Mouse (Mus musculus) forebrain, embryonic 11.5 days (tissue): Measurements from ENCODE around the gene Cd163l1. TPM values are rescaled to one million over a fixed set of nuclear protein-coding genes. Genes with fewer than 3 reads are reported as not detected.

Experiments used
- ATAC-seq: fragments of 200-750 bp; cut with Nextera tagmentation; replicated peaks from 2 replicates; pipeline ENCODE4 v1.8.0; 2017; ENCODE audit warnings: moderate TSS enrichment; ENCODE audit not compliant: low FRiP score
- DNase-seq: peaks from one replicate; pipeline ENCODE4 v3.0.0-alpha.2; 2017; ENCODE audit warnings: low spot score
- H3K27ac ChIP-seq: fragments of 300-500 bp; sonication (generic); 2 replicates; pipeline ENCODE4 v1.5.1; 2014; ENCODE audit warnings: low read depth, low read length
- H3K27me3 ChIP-seq: fragments of 300-500 bp; sonication (generic); 2 replicates; pipeline ENCODE4 v1.6.1; 2014; ENCODE audit warnings: mild to moderate bottlenecking, low read length, mixed read lengths; ENCODE audit not compliant: control insufficient read depth, insufficient read depth
- H3K36me3 ChIP-seq: fragments of 300-500 bp; sonication (generic); 2 replicates; pipeline ENCODE4 v1.6.1; 2014; ENCODE audit warnings: mild to moderate bottlenecking, low read length, moderate library complexity, mixed read lengths; ENCODE audit not compliant: control insufficient read depth, insufficient read depth
- H3K4me1 ChIP-seq: fragments of 300-500 bp; sonication (generic); replicated peaks from 2 replicates; pipeline ENCODE4 v1.6.1; 2014; ENCODE audit warnings: low read length, mixed read lengths; ENCODE audit not compliant: control insufficient read depth, insufficient read depth
- H3K4me2 ChIP-seq: fragments of 300-500 bp; sonication (generic); 2 replicates; pipeline ENCODE4 v1.6.1; 2014; ENCODE audit warnings: low read depth, mild to moderate bottlenecking, low read length, moderate library complexity, mixed read lengths; ENCODE audit not compliant: severe bottlenecking
- H3K4me3 ChIP-seq: fragments of 300-500 bp; sonication (generic); 2 replicates; pipeline ENCODE4 v1.5.1; 2014; ENCODE audit warnings: low read depth, low read length
- H3K9ac ChIP-seq: fragments of 300-500 bp; sonication (generic); 2 replicates; pipeline ENCODE4 v1.6.1; 2014; ENCODE audit warnings: low read length
- H3K9me3 ChIP-seq: fragments of 300-500 bp; sonication (generic); 2 replicates; pipeline ENCODE4 v1.6.1; 2016; ENCODE audit warnings: low read length, mixed read lengths; ENCODE audit not compliant: control insufficient read depth
- WGBS: fragments of 180-500 bp; shearing (Covaris S2); extraction: QIAGEN DNeasy Blood & Tissue Kit; methylation state at CpG from one replicate; pipeline ENCODE4 v1.1.7; 2014; 5-methylcytosine and 5-hydroxymethylcytosine counted together
- polyA plus RNA-seq: library from polyadenylated mRNA; unstranded; fragments of >200 nt; fragmentation: Nextera tagmentation; extraction: Ambion mirVana; gene quantifications from 2 replicates; pipeline ENCODE4 v1.2.1, GENCODE M21; 2014

Cd163l1 gene
- polyA plus RNA-seq, 1 experiment from 2014 or later: 0.05 TPM

DNA sequence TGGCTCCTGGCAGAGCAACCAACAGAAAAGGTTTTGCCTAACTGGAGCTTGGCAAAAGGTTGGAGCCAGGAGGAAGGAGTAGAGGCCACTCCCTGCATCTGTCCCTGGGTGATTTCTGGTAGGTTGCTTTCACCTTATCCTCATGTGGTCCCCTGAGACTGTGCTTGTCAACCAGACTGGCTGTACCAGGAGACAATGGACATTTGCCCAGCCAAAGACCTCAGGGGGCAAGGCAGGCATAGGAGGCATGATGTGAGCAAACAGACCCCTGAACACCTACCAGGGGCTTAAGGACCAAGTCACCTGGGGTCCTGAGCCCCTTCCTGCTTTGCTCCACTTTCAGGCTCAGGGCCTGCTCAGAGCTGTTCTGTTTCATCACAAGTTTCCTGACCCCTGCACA, 12.2 kb upstream of the Cd163l1 start, which contains the start of gene Olfr524:
TSS of gene Olfr524 (minus strand) at position 101 of the 400 bp plus-strand sequence.
- ATAC-seq: no peak
- peak; percentile 40 for DNase-seq
- H3K4me2 ChIP-seq: no peak within 1 kb of the TSS
- H3K27me3 ChIP-seq: no peaks in the 10 kb centered on the region
- no peak within 1 kb of the TSS for H3K27ac ChIP-seq
- H3K9me3 ChIP-seq: no peaks in the 10 kb centered on the region
- no peak within 1 kb of the TSS for H3K9ac ChIP-seq
- no peaks in the 10 kb centered on the region for H3K36me3 ChIP-seq
- H3K4me1 ChIP-seq: no peaks in the 10 kb centered on the region
- H3K4me3 ChIP-seq: no peak within 1 kb of the TSS

DNA sequence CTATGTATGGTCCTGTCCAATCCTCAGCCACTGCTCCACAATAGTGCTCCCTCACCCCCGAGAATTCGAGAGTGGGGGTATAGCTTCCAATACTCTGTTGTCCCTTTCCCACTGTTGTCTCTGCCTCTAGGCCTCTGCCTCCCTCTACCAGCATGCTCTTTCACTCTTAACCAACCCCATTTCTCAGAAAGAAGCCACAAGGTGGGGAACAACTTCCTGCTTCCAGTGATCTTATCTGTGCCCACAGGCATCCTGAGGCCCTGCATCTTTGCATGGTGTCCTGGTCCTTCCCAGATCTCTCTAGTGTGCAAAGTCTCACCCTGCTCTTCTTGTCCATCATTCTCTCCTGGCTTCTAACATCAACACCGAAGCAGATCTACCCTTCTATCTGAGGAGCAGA, 11.2 kb upstream of the Cd163l1 start:
- H3K27ac ChIP-seq: no peak overlapping the region
- H3K9me3 ChIP-seq: no peaks in the 10 kb centered on the region
- H3K4me2 ChIP-seq: no peak overlapping the region
- no peaks in the 10 kb centered on the region for H3K27me3 ChIP-seq
- DNase-seq (no peak), ATAC-seq (no peak)
- H3K4me3 ChIP-seq: no peak overlapping the region
- no peak overlapping the region for H3K9ac ChIP-seq
- no peaks in the 10 kb centered on the region for H3K36me3 ChIP-seq
- 84% methylated on average over 3 of the region's 3 CpGs for WGBS
- no peaks in the 10 kb centered on the region for H3K4me1 ChIP-seq

DNA sequence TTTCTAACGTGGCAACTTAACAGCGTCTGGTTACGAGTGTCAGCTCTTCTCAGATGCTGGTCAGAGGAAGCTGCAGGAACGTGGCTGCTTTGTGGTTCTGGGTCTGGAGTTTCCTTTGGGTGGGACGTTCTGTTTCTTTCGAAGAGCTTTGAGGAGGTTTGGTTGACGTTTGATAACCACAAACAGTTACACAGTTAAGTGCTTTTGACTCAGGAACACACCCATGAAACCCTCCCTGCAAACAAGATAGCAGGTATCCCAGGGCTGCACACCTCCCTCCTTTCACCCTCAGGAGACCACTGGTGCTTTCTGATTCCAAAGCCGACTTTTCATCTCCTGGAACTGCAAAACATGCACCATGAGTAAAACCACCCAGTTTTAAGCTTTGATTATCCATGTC, 9.9 kb upstream of the Cd163l1 start:
- H3K4me2 ChIP-seq: no peak overlapping the region
- no peak overlapping the region for H3K27ac ChIP-seq
- H3K9me3 ChIP-seq: no peaks in the 10 kb centered on the region
- H3K36me3 ChIP-seq: no peaks in the 10 kb centered on the region
- no peaks in the 10 kb centered on the region for H3K27me3 ChIP-seq
- DNase-seq: peak; percentile 22
- no peak overlapping the region for H3K9ac ChIP-seq
- ATAC-seq: no peak
- no peak overlapping the region for H3K4me3 ChIP-seq
- 76% methylated on average over 8 of the region's 8 CpGs for WGBS
- no peaks in the 10 kb centered on the region for H3K4me1 ChIP-seq

DNA sequence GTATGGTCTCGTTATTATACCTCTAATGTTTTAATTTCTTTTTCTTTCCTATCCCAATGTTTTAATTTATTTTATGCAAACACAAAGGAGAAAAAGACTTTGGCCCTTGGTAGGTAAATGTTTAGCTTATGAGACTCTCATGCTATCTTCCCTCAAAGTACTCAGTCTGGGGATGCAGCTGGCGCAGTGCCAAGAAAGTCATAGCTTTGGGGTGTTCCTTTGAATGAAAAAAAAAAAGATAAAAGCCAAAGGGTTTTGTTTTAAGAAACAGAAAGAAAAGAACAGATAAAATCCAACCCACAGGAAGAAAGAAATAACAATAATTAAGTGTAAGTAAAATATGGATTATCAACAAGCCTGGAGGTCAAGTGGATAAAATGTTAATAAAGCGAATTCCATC, 9.4 kb upstream of the Cd163l1 start:
- DNase-seq (no peak), ATAC-seq (no peak)
- H3K36me3 ChIP-seq: no peaks in the 10 kb centered on the region
- no peak overlapping the region for H3K4me2 ChIP-seq
- H3K9me3 ChIP-seq: no peaks in the 10 kb centered on the region
- no peaks in the 10 kb centered on the region for H3K27me3 ChIP-seq
- WGBS: 86% methylated on average over 3 of the region's 3 CpGs
- H3K27ac ChIP-seq: no peak overlapping the region
- H3K4me1 ChIP-seq: no peaks in the 10 kb centered on the region
- H3K4me3 ChIP-seq: no peak overlapping the region
- H3K9ac ChIP-seq: no peak overlapping the region

DNA sequence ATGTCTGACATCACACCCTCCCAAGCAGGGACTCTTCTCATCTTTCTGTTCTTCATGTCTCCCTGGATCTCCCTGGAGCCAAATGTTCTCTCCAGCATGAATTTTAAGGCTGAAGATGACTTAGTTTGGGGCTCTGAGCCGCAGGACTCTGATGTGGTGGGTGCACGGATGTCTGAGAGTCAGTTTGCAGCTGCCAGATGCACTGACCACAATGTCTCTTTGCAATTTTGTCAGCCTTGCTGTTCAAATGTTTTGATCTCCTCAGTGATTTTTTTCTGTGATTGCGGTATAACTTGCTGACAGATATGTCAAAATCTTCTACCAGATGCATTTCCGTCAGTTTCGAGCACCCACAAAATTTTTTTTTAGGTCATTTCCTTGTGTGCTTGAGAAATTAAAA, 4.2 kb upstream of the Cd163l1 start:
- Histone ChIP-seq H3K4me3 (no peak overlapping the region), H3K36me3 (no peaks in the 10 kb centered on the region)
- WGBS: 90% methylated on average over 5 of the region's 5 CpGs

DNA sequence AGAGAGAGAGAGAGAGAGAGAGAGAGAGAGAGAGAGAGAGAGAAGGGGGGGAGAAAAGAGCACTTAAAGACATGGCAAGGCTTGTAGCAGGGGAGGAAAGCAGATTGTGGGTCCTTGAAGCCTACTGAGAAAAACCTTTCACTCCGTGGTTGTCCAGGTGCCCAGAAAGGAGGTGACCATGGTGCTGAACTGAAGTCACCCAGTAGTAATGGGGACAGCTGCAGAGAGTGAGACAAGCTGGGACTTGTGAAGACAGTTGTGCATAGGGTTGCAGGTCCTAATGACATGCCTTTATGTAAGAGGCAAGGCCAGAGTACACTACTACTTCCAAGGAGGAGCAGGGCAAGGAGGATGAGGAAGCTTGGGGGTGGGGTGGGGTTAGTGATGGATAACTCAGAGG, 1.2 kb downstream of the Cd163l1 start:
- Histone ChIP-seq H3K9me3 (no peaks in the 10 kb centered on the region), H3K36me3 (no peaks in the 10 kb centered on the region), H3K9ac (no peak overlapping the region), H3K27ac (no peak overlapping the region), H3K4me1 (no peaks in the 10 kb centered on the region), H3K4me3 (no peak overlapping the region), H3K27me3 (no peaks in the 10 kb centered on the region), H3K4me2 (no peak overlapping the region)
- no peak for ATAC-seq
- no peak for DNase-seq
- 24% methylated on average over 1 of the region's 1 CpGs for WGBS

More for the DNA sequence above, 4.2 kb upstream of the Cd163l1 start:
- Histone ChIP-seq H3K27me3 (no peaks in the 10 kb centered on the region), H3K9ac (no peak overlapping the region), H3K27ac (no peak overlapping the region), H3K9me3 (no peaks in the 10 kb centered on the region), H3K4me2 (no peak overlapping the region), H3K4me1 (no peaks in the 10 kb centered on the region)
- ATAC-seq (no peak), DNase-seq (no peak)

DNA sequence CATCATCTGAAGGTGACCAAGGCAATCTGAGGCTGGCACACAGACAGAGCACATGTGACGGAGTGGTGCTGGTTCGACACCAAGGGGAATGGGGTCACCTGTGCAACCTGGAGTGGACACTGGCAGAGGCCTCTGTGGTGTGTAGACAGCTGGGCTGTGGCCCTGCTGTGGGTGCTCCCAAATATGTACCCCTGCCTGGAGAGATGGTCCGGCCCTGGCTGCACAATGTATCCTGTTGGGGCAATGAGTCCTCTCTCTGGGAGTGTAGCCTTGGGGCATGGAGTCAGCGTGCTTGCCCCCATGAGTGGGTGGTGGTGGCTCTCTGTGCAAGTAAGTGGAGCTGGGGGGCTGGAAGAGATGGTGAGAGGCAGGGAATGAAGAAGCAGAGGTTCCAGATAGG, 2.3 kb downstream of the Cd163l1 start:
- WGBS: 88% methylated on average over 4 of the region's 4 CpGs
- DNase-seq: no peak
- no peaks in the 10 kb centered on the region for H3K36me3 ChIP-seq
- H3K9me3 ChIP-seq: no peaks in the 10 kb centered on the region
- no peaks in the 10 kb centered on the region for H3K4me1 ChIP-seq
- no peaks in the 10 kb centered on the region for H3K27me3 ChIP-seq
- ATAC-seq: no peak
- H3K4me2 ChIP-seq: no peak overlapping the region
- no peak overlapping the region for H3K9ac ChIP-seq
- no peak overlapping the region for H3K4me3 ChIP-seq
- H3K27ac ChIP-seq: no peak overlapping the region

DNA sequence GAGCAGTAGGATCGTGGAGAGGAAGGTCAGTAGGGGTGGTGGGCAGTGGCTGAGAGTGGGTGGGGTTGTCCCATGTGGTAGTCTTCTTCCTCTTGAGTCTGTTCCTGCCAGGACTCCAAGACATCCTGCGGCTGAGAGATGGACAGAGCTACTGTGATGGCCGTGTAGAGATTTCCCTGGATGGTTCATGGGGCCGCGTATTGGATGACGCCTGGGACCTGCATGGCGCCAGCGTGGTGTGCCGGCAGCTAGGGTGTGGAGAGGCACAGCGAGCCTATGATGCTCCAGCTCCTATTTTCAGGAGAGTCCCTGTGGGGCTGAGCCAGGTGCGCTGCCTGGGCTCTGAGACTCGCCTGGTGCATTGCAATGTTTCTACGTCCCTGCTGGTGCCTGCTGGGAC, 6.1 kb downstream of the Cd163l1 start:
- ATAC-seq: no peak
- H3K9me3 ChIP-seq: no peaks in the 10 kb centered on the region
- no peaks in the 10 kb centered on the region for H3K36me3 ChIP-seq
- WGBS: 88% methylated on average over 13 of the region's 13 CpGs
- no peak for DNase-seq
- no peak overlapping the region for H3K27ac ChIP-seq
- no peaks in the 10 kb centered on the region for H3K27me3 ChIP-seq
- H3K4me3 ChIP-seq: no peak overlapping the region
- no peaks in the 10 kb centered on the region for H3K4me1 ChIP-seq
- no peak overlapping the region for H3K9ac ChIP-seq
- H3K4me2 ChIP-seq: no peak overlapping the region

DNA sequence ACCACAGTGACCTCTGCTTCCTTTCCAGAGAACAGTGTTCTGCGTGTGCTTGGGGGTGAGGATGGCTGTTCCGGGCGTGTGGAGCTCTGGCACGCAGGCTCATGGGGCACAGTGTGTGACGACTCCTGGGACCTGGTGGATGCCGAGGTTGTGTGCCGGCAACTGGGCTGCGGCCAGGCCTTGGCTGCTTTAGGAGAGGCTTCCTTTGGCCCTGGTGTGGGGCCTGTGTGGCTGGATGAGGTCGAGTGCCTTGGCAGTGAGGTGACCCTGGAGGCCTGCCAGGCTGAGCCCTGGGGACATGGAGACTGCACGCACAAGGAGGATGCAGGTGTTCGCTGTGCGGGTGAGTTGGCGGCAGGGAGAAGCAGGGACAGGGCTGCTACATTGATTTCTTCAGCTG, 10.4 kb downstream of the Cd163l1 start:
- DNase-seq (no peak), ATAC-seq (no peak)
- H3K27me3 ChIP-seq: no peaks in the 10 kb centered on the region
- WGBS: 84% methylated on average over 13 of the region's 13 CpGs
- H3K4me2 ChIP-seq: no peak overlapping the region
- no peaks in the 10 kb centered on the region for H3K36me3 ChIP-seq
- H3K4me3 ChIP-seq: no peak overlapping the region
- no peak overlapping the region for H3K9ac ChIP-seq
- no peak overlapping the region for H3K27ac ChIP-seq
- H3K4me1 ChIP-seq: no peaks in the 10 kb centered on the region
- no peaks in the 10 kb centered on the region for H3K9me3 ChIP-seq
